Mouse (Mus musculus) colon, adult 2 months (tissue): ENCODE results near the gene Fosl2. TPM values are rescaled to one million over a fixed set of nuclear protein-coding genes. Genes with fewer than 3 reads are reported as not detected.

ENCODE experiments used
- polyA plus RNA-seq: library from polyadenylated mRNA; depleted of rRNA; stranded (reverse); fragments of >200 nt; gene quantifications from 2 replicates; pipeline ENCODE4 v1.2.3, GENCODE M21; 2012; rRNA removed

Gene Fosl2
- 83.9 and 86.9 TPM in 2 replicates for polyA plus RNA-seq

GRCm38 (mm10) chr5:32135336-32136206 lies at the start of gene Fosl2:
Fosl2 (plus strand) TSS chr5:32135801.

Other genes starting within 250 kb of the Fosl2 start
- gene Plb1, start 96.9 kb downstream of the Fosl2 start, polyA plus RNA-seq, result 0.24 TPM in 2 replicates